In genomic region chr7:90395073-90395472, GRCm38 (mm10) we compare ENCODE assay signal across 17 mouse cellular contexts.
"Had no signal": no experiment of that assay in that cellular context is flagged by ENCODE, and none has a peak within 500 bp of the region (broad histone marks: within the 10 kb centered on the region; RNA-seq: fewer than 3 reads in every experiment).

No protein-coding gene starts in this region.

- H3K36me3 ChIP-seq: liver, embryonic 15.5 days; midbrain, embryonic 13.5 days; neural tube, embryonic 13.5 days; stomach, embryonic 15.5 days had no signal

- H3K27me3 ChIP-seq: liver, embryonic 15.5 days; midbrain, embryonic 13.5 days; neural tube, embryonic 13.5 days; stomach, embryonic 15.5 days had no signal

- DNase-seq: kidney, adult 2 months; kidney, postnatal 36 days; layer of hippocampus, postnatal 36 days; lung, adult 18-20 months; lung, postnatal 36 days; retina, postnatal 1 day; right cerebral cortex, postnatal 25 days; spleen, adult 18-20 months; thymus, postnatal 25 days had no signal

- ATAC-seq: midbrain, embryonic 13.5 days; midbrain, embryonic 16.5 days had no signal

- H3K27ac ChIP-seq: kidney, postnatal 0 days; left cerebral cortex, adult 2 months; liver, embryonic 15.5 days; midbrain, embryonic 13.5 days; neural tube, embryonic 13.5 days; stomach, embryonic 15.5 days had no signal

- H3K9me3 ChIP-seq: liver, embryonic 15.5 days; midbrain, embryonic 13.5 days; neural tube, embryonic 13.5 days; stomach, embryonic 15.5 days had no signal

- H3K9ac ChIP-seq: liver, embryonic 15.5 days; midbrain, embryonic 13.5 days; neural tube, embryonic 13.5 days; stomach, embryonic 15.5 days had no signal

- H3K4me2 ChIP-seq: liver, embryonic 15.5 days; midbrain, embryonic 13.5 days; neural tube, embryonic 13.5 days; stomach, embryonic 15.5 days had no signal

- H3K4me3 ChIP-seq: left cerebral cortex, adult 2 months; liver, embryonic 15.5 days; midbrain, embryonic 13.5 days; myocyte; neural tube, embryonic 13.5 days; stomach, embryonic 15.5 days had no signal

- H3K4me1 ChIP-seq: liver, embryonic 15.5 days; midbrain, embryonic 13.5 days; neural tube, embryonic 13.5 days; stomach, embryonic 15.5 days had no signal
